Mouse (Mus musculus) liver, postnatal 0 days (tissue): Measurements from ENCODE around the gene Il12b. TPM values are rescaled to one million over a fixed set of nuclear protein-coding genes. Genes with fewer than 3 reads are reported as not detected.

Experiments used
- ATAC-seq: fragments of 200-750 bp; cut with Nextera tagmentation; 2 replicates; pipeline ENCODE4 v1.8.0; 2017; ENCODE audit warnings: mild to moderate bottlenecking, moderate library complexity
- DNase-seq: peaks from one replicate; pipeline ENCODE4 v3.0.0-alpha.2; 2016
- H3K27ac ChIP-seq: fragments of 300-500 bp; sonication (generic); 2 replicates; pipeline ENCODE4 v1.5.1; 2014; ENCODE audit warnings: antibody characterized with exemption, moderate library complexity, mild to moderate bottlenecking, low read depth
- H3K27me3 ChIP-seq: fragments of 300-500 bp; sonication (generic); 2 replicates; pipeline ENCODE4 v1.6.1; 2014; ENCODE audit warnings: low read length, control low read depth, mixed read lengths; ENCODE audit not compliant: insufficient read depth
- H3K36me3 ChIP-seq: fragments of 300-500 bp; sonication (generic); replicated peaks from 2 replicates; pipeline ENCODE4 v1.6.1; 2014; ENCODE audit warnings: mild to moderate bottlenecking, control low read depth, low read length, moderate library complexity, mixed read lengths; ENCODE audit not compliant: insufficient read depth
- H3K4me1 ChIP-seq: fragments of 300-500 bp; sonication (generic); 2 replicates; pipeline ENCODE4 v1.6.1; 2014; ENCODE audit warnings: antibody characterized with exemption, mild to moderate bottlenecking, control low read depth; ENCODE audit not compliant: insufficient read depth
- H3K4me2 ChIP-seq: fragments of 300-500 bp; sonication (generic); 2 replicates; pipeline ENCODE4 v1.6.1; 2014; ENCODE audit warnings: low read depth, mild to moderate bottlenecking, low read length, moderate library complexity, mixed read lengths
- H3K4me3 ChIP-seq: fragments of 300-500 bp; sonication (generic); 2 replicates; pipeline ENCODE4 v1.5.1; 2014; ENCODE audit warnings: low read depth, low read length
- H3K9ac ChIP-seq: fragments of 300-500 bp; sonication (generic); replicated peaks from 2 replicates; pipeline ENCODE4 v1.6.1; 2014; ENCODE audit warnings: mild to moderate bottlenecking, moderate library complexity
- H3K9me3 ChIP-seq: fragments of 300-500 bp; sonication (generic); 2 replicates; pipeline ENCODE4 v1.6.1; 2016; ENCODE audit warnings: mild to moderate bottlenecking, control low read depth, low read length, mixed read lengths
- CTCF ChIP-seq: sonication (generic); IDR thresholded peaks from 2 replicates; pipeline ENCODE4 v1.5.1; 2016; ENCODE audit warnings: antibody characterized with exemption, low read depth
- EP300 ChIP-seq: IDR thresholded peaks from 2 replicates; pipeline ENCODE4 v1.6.1; 2016; ENCODE audit warnings: antibody characterized with exemption, low read depth, mild to moderate bottlenecking
- WGBS: fragments of 180-500 bp; shearing (Covaris S2); extraction: QIAGEN DNeasy Blood & Tissue Kit; methylation state at CpG from one replicate; pipeline ENCODE4 v1.1.7; 2014; ENCODE audit not compliant: insufficient replicate concordance; 5-methylcytosine and 5-hydroxymethylcytosine counted together
- polyA plus RNA-seq: library from polyadenylated mRNA; unstranded; fragments of >200 nt; fragmentation: Nextera tagmentation; extraction: Ambion mirVana; gene quantifications from 2 replicates; pipeline ENCODE4 v1.2.1, GENCODE M21; 2015

Il12b gene
- polyA plus RNA-seq, 1 experiment from 2014 or later = not detected

DNA sequence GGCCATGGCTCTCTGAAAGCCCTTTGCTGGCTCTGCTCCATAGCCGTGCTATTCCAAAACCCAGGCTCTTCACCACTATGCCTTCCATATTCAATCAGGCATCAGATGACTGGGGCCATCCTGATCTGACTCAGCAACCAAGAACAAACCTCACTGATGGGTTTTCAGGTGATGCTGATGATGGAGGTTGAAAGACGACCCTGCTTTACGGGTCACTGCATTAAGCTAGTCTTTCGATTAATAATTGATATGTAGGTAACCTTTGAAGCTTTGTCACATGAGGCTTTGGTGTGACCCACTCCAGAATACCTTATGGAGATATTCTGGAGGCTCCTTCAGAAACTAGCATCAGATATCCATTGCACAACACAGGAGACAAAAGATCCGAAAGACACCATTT is 6.6 kb downstream of the Il12b start:
- Histone ChIP-seq H3K36me3 (no peaks in the 10 kb centered on the region), H3K4me3 (no peak overlapping the region), H3K4me1 (no peaks in the 10 kb centered on the region), H3K27me3 (no peaks in the 10 kb centered on the region), H3K9ac (no peak overlapping the region), H3K4me2 (no peak overlapping the region), H3K27ac (no peak overlapping the region), H3K9me3 (no peaks in the 10 kb centered on the region)
- DNase-seq (no peak), ATAC-seq (no peak)
- WGBS = 70% methylated on average over 5 of the region's 5 CpGs
- TF ChIP-seq CTCF (no peak), EP300 (no peak)

DNA sequence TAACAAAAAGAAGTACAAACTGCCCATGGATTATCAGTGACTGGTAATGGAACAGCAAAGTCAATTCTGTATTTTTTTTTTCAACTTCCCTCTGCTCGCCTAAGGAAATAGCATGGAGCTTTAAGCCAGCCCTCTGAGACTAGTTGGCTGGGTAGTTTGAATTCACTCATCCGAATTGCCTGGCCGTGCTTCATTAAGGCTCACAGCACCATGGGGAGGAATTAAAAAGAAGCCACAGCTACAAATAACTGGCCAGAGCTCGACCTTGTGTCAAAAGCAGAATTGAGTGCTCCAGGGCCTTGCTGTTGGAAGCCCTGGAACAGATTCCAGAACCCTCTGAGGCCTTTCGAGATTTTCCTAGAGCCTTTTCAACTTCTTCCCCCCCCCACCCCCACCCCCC is 8.8 kb downstream of the Il12b start:
- ATAC-seq = no peak
- no peak overlapping the region for H3K4me2 ChIP-seq
- H3K9me3 ChIP-seq = no peaks in the 10 kb centered on the region
- no peak overlapping the region for H3K27ac ChIP-seq
- H3K27me3 ChIP-seq = no peaks in the 10 kb centered on the region
- DNase-seq = no peak
- H3K36me3 ChIP-seq = no peaks in the 10 kb centered on the region
- no peaks in the 10 kb centered on the region for H3K4me1 ChIP-seq
- no peak overlapping the region for H3K4me3 ChIP-seq
- no peak overlapping the region for H3K9ac ChIP-seq
- TF ChIP-seq CTCF (no peak), EP300 (no peak)
- WGBS = 39% methylated on average over 5 of the region's 5 CpGs

DNA sequence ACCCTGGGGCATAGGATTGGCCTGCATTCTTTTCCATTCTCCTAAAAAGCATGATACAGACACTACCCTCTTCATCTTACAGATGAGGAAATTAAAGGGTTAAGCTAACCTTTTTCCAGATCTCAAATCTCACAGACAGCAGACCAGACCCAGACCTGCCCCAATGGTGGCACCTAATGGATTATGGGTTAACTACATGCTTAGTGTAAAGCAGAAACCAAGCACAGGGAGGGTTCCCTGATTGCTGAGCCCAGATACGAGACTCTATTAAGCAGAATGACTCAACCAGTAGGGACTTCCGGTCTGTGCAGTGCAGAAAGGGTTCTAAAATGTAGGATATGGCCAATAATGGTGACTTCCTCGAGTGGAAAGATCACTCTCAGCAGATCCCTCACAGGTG is 10.6 kb downstream of the Il12b start:
- 26% methylated on average over 3 of the region's 3 CpGs for WGBS
- Histone ChIP-seq H3K27me3 (no peaks in the 10 kb centered on the region), H3K4me3 (no peak overlapping the region), H3K4me2 (no peak overlapping the region), H3K36me3 (no peaks in the 10 kb centered on the region), H3K27ac (no peak overlapping the region), H3K9ac (no peak overlapping the region), H3K4me1 (no peaks in the 10 kb centered on the region), H3K9me3 (no peaks in the 10 kb centered on the region)
- ATAC-seq = no peak
- no peak for DNase-seq
- TF ChIP-seq EP300 (no peak), CTCF (no peak)

GRCm38 (mm10) chr11:44412276-44412675 is 12.4 kb downstream of the Il12b start:
- DNase-seq (peak; percentile 18), ATAC-seq (no peak)
- H3K27me3 ChIP-seq = no peaks in the 10 kb centered on the region
- no peaks in the 10 kb centered on the region for H3K9me3 ChIP-seq
- H3K4me1 ChIP-seq = peaks cover 2% of the 10 kb centered on the region; the same call in 1 of the 2 replicates
- H3K4me3 ChIP-seq = no peak overlapping the region
- H3K36me3 ChIP-seq = no peaks in the 10 kb centered on the region
- no peak overlapping the region for H3K27ac ChIP-seq
- H3K9ac ChIP-seq = no peak overlapping the region
- WGBS = 75% methylated on average over 8 of the region's 8 CpGs
- no peak overlapping the region for H3K4me2 ChIP-seq
- TF ChIP-seq EP300 = no peak
- TF ChIP-seq CTCF = peak; percentile 58

DNA sequence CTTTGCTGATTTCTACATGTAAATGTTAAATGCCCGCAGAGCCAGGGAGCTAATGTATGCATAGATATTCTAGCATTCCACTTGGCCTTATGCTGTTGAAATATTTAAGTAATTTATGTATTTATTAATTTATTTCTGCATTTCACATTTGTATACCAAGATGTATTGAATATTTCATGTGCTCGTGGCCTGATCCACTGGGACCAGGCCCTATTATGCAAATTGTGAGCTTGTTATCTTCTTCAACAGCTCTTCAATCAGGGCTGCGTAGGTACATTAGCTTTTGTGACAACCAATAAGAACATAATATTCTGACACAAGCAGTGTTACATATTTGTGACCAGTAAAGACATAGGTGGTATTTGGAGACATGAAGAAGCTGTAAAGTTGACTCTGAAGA is 13.5 kb downstream of the Il12b start:
- Histone ChIP-seq H3K36me3 (no peaks in the 10 kb centered on the region), H3K4me1 (peaks cover 2% of the 10 kb centered on the region; the same call in 1 of the 2 replicates), H3K4me3 (no peak overlapping the region), H3K9me3 (no peaks in the 10 kb centered on the region), H3K4me2 (no peak overlapping the region), H3K27me3 (no peaks in the 10 kb centered on the region), H3K9ac (no peak overlapping the region), H3K27ac (no peak overlapping the region)
- 76% methylated on average over 3 of the region's 3 CpGs for WGBS
- no peak for TF ChIP-seq EP300
- no peak for TF ChIP-seq CTCF
- no peak for ATAC-seq
- no peak for DNase-seq

DNA sequence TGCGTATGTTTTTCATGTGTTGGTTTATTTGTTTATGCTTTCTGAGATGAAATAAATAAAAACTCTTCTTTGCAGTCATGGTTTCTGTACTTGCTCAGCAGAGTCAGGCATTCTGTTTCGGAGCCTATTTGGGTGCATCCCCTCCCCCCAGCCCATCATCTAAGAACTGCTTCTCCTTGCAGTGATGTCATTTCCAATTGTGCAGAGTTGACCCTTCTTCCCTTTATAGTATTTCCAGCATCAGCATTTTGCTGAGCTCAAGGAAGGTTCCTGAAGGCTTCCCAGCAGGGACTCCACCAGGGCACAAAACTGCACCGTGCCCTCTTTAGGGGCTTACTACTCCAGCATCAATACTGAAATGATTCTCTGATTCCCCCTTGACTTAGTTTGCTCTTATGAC is 14.7 kb downstream of the Il12b start:
- Histone ChIP-seq H3K27me3 (no peaks in the 10 kb centered on the region), H3K27ac (no peak overlapping the region), H3K4me3 (no peak overlapping the region), H3K9me3 (no peaks in the 10 kb centered on the region), H3K36me3 (no peaks in the 10 kb centered on the region), H3K9ac (no peak overlapping the region), H3K4me2 (no peak overlapping the region), H3K4me1 (peaks cover 2% of the 10 kb centered on the region; the same call in 1 of the 2 replicates)
- 80% methylated on average over 3 of the region's 3 CpGs for WGBS
- TF ChIP-seq EP300 (no peak), CTCF (no peak)
- DNase-seq = no peak
- ATAC-seq = peak; percentile 66

- TF ChIP-seq CTCF (no peak), EP300 (no peak)
- H3K9ac ChIP-seq = no peak overlapping the region
- no peak overlapping the region for H3K27ac ChIP-seq
- H3K9me3 ChIP-seq = no peaks in the 10 kb centered on the region
- no peak overlapping the region for H3K4me2 ChIP-seq
- WGBS = 37% methylated on average over 1 of the region's 1 CpGs
- no peaks in the 10 kb centered on the region for H3K36me3 ChIP-seq
- DNase-seq = no peak
- H3K4me1 ChIP-seq = peaks cover 2% of the 10 kb centered on the region; the same call in 1 of the 2 replicates
- ATAC-seq = no peak
- 0 out of 2 replicates have a peak, but pooled peaks cover 2% of the 10 kb centered on the region for H3K27me3 ChIP-seq
- H3K4me3 ChIP-seq = no peak overlapping the region
These were observed 17.5 kb downstream of the Il12b start for GRCm38 (mm10) chr11:44417403-44417802.
